Mouse (Mus musculus): ENCODE data around the gene Gm20518.

- no peak for TF ChIP-seq CTCF (IDR thresholded peaks at IDR 0.05; ENCODE audit: borderline replicate concordance, insufficient read depth, low read length)
- no peak for TF ChIP-seq POLR2A (IDR thresholded peaks at IDR 0.05; ENCODE audit: low read depth, low read length)
Measured at GRCm38 (mm10) chr16:17884116-17884515, 7.4 kb downstream of the Gm20518 start.

Data from embryonic fibroblast, embryonic 13.5 days (primary cell).